Mouse (Mus musculus) heart, embryonic 14.5 days (tissue): Measurements from ENCODE around the gene Lrrk2. TPM values are rescaled to one million over a fixed set of nuclear protein-coding genes. Genes with fewer than 3 reads are reported as not detected.

Source experiments
- ATAC-seq: fragments of 200-750 bp; cut with Nextera tagmentation; 2 replicates; pipeline ENCODE4 v1.8.0; 2017; ENCODE audit warnings: low read depth, moderate TSS enrichment; ENCODE audit not compliant: insufficient number of reproducible peaks, insufficient read depth, low FRiP score
- H3K27ac ChIP-seq, 2 experiments: fragments of 200-500 bp in 1 of 2; fragments of 300-500 bp in 1 of 2; sonication (generic) in 1 of 2; replicated peaks in 1 of 2; 2 replicates each; pipeline ENCODE4 v1.5.1; 2012 to 2014; ENCODE audit warnings: low read depth in 2 of 2, low read length in 2 of 2, control low read depth in 1 of 2, mild to moderate bottlenecking in 1 of 2, mixed read lengths in 1 of 2; ENCODE audit not compliant: control insufficient read depth in 1 of 2, insufficient read depth in 1 of 2
- H3K27me3 ChIP-seq: fragments of 300-500 bp; sonication (generic); 2 replicates; pipeline ENCODE4 v1.6.1; 2014; ENCODE audit warnings: mild to moderate bottlenecking, low read length, control low read depth; ENCODE audit not compliant: control insufficient read depth, insufficient read depth
- H3K36me3 ChIP-seq: fragments of 300-500 bp; sonication (generic); 2 replicates; pipeline ENCODE4 v1.6.1; 2014; ENCODE audit warnings: mild to moderate bottlenecking, control low read depth, low read length, mixed read lengths; ENCODE audit not compliant: control insufficient read depth, insufficient read depth
- H3K4me1 ChIP-seq, 2 experiments: fragments of 200-500 bp in 1 of 2; fragments of 300-500 bp in 1 of 2; sonication (generic) in 1 of 2; 2 replicates each; pipeline ENCODE4 v1.6.1; 2012 to 2014; ENCODE audit warnings: low read length in 2 of 2, control low read depth in 1 of 2, mixed read lengths in 1 of 2; ENCODE audit not compliant: control insufficient read depth in 2 of 2, insufficient read depth in 2 of 2
- H3K4me2 ChIP-seq: fragments of 300-500 bp; sonication (generic); 2 replicates; pipeline ENCODE4 v1.6.1; 2014; ENCODE audit warnings: mild to moderate bottlenecking, low read length
- H3K4me3 ChIP-seq, 2 experiments: fragments of 200-500 bp in 1 of 2; fragments of 300-500 bp in 1 of 2; sonication (generic) in 1 of 2; 2 replicates each; pipeline ENCODE4 v1.5.1; 2012 to 2014; ENCODE audit warnings: low read length in 2 of 2, mild to moderate bottlenecking in 2 of 2, control low read depth in 1 of 2, low read depth in 1 of 2, moderate library complexity in 1 of 2; ENCODE audit not compliant: control insufficient read depth in 1 of 2, insufficient read depth in 1 of 2
- H3K9ac ChIP-seq: fragments of 300-500 bp; sonication (generic); 2 replicates; pipeline ENCODE4 v1.6.1; 2014; ENCODE audit warnings: mild to moderate bottlenecking, low read length
- H3K9me3 ChIP-seq: fragments of 300-500 bp; sonication (generic); 2 replicates; pipeline ENCODE4 v1.6.1; 2016; ENCODE audit warnings: low read length, control low read depth; ENCODE audit not compliant: control insufficient read depth
- WGBS: fragments of 180-500 bp; shearing (Covaris S2); extraction: QIAGEN DNeasy Blood & Tissue Kit; methylation state at CpG from one replicate; pipeline ENCODE4 v1.1.7; 2014; 5-methylcytosine and 5-hydroxymethylcytosine counted together
- polyA plus RNA-seq: library from polyadenylated mRNA; unstranded; fragments of >200 nt; fragmentation: Nextera tagmentation; extraction: Ambion mirVana; gene quantifications from 2 replicates; pipeline ENCODE4 v1.2.1, GENCODE M21; 2014

Lrrk2 gene
- polyA plus RNA-seq, 1 experiment from 2014 or later, result 6.6 TPM

DNA sequence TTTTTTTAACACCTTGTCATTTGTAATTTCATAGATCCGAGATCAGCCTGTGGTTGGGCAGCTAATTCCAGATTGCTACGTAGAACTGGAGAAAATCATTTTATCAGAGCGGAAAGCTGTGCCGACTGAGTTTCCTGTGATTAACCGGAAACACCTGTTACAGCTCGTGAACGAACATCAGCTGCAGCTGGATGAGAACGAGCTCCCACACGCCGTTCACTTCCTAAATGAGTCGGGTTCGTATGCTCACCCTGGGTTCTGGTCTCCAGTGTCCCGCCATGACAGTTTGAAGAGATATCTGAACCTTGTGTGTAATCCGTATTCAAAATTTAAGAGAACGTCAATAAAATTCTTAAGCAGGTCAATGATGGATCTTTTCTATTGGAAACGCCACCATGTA lies 82.8 kb downstream of the Lrrk2 start:
- no peaks in the 10 kb centered on the region for H3K27me3 ChIP-seq
- WGBS, result 82% methylated on average over 16 of the region's 16 CpGs
- H3K9ac ChIP-seq, result no peak overlapping the region
- H3K9me3 ChIP-seq, result no peaks in the 10 kb centered on the region
- H3K36me3 ChIP-seq, result peaks cover 16% of the 10 kb centered on the region
- no peak overlapping the region for H3K4me3 ChIP-seq
- no peak overlapping the region for H3K27ac ChIP-seq
- H3K4me1 ChIP-seq, result no peaks in the 10 kb centered on the region
- ATAC-seq, result no peak
- no peak overlapping the region for H3K4me2 ChIP-seq

DNA sequence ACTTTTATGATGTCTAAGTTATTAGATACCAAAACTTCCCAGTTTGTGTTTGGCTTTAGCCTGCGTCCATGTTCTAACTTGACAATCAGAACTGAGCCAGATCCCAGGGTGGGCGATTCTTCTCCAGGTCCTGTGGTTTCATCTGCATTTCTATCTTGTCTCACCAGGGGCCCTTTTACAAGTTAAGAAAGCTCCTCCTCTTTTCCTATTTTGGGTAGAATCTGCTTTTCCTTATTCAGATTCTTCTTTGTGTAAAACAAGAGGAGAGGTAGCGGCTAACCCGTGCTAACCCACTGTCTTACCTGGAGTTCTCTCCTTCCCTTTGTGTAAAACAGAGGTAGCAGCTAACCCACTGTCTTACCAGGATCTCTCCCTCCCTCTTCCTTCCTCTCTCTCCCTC lies 99.1 kb downstream of the Lrrk2 start:
- peaks cover 3 to 4% of the 10 kb centered on the region in 2 experiments; a peak in 2 of 4 replicates for H3K4me1 ChIP-seq
- H3K27me3 ChIP-seq, result no peaks in the 10 kb centered on the region
- 44% methylated on average over 4 of the region's 4 CpGs for whole genome bisulfite sequencing
- H3K9me3 ChIP-seq, result no peaks in the 10 kb centered on the region
- no peak overlapping the region for H3K27ac ChIP-seq
- no peaks in the 10 kb centered on the region for H3K36me3 ChIP-seq
- H3K4me2 ChIP-seq, result no peak overlapping the region
- ATAC-seq, result no peak
- no peak overlapping the region for H3K9ac ChIP-seq
- H3K4me3 ChIP-seq, result no peak overlapping the region

DNA sequence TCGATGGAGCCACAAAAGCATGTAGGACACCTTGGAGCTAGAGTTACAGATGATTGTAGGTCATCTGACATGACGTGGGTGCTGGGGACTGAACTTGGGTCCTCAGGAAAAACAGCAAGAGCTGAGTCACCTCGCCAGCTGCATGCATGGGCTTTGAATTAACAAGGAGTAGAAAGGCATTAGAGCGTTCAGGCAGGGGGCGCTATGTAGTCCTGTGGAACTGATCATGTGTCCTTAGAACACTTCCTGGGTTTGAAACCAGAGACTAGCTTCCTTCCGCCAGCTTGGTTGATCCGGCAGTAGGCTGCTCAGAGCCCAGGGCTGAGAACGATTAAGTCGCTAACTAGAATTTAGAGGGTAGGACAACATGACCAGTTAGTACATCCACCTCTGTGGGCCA lies 106.2 kb downstream of the Lrrk2 start:
- Histone ChIP-seq H3K4me3 (no peak overlapping the region), H3K27me3 (no peaks in the 10 kb centered on the region), H3K9ac (no peak overlapping the region), H3K36me3 (peaks cover 3% of the 10 kb centered on the region; the same call in 1 of the 2 replicates), H3K27ac (no peak overlapping the region), H3K9me3 (no peaks in the 10 kb centered on the region), H3K4me2 (no peak overlapping the region), H3K4me1 (no peaks in the 10 kb centered on the region)
- ATAC-seq, result no peak
- WGBS, result 89% methylated on average over 9 of the region's 9 CpGs

GRCm38 (mm10) chr15:91781172-91781571 lies 108.2 kb downstream of the Lrrk2 start:
- Histone ChIP-seq H3K4me3 (no peak overlapping the region), H3K9ac (no peak overlapping the region), H3K27me3 (no peaks in the 10 kb centered on the region), H3K4me2 (no peak overlapping the region), H3K27ac (no peak overlapping the region), H3K9me3 (no peaks in the 10 kb centered on the region), H3K36me3 (peaks cover 3% of the 10 kb centered on the region; the same call in 1 of the 2 replicates), H3K4me1 (no peaks in the 10 kb centered on the region)
- no peak for ATAC-seq
- 22% methylated on average over 6 of the region's 6 CpGs for WGBS

- Histone ChIP-seq H3K27ac (no peak overlapping the region), H3K4me3 (no peak overlapping the region), H3K36me3 (0 out of 2 replicates have a peak, but pooled peaks cover 3% of the 10 kb centered on the region), H3K27me3 (no peaks in the 10 kb centered on the region), H3K9me3 (no peaks in the 10 kb centered on the region), H3K4me1 (peaks cover 0 to 6% of the 10 kb centered on the region in 2 experiments; a peak in 1 of 4 replicates), H3K4me2 (no peak overlapping the region), H3K9ac (no peak overlapping the region)
- ATAC-seq, result no peak
- WGBS, result 84% methylated on average over 11 of the region's 11 CpGs
These were observed 115.4 kb downstream of the Lrrk2 start for GRCm38 (mm10) chr15:91788338-91788737.

GRCm38 (mm10) chr15:91806463-91806862 lies 133.5 kb downstream of the Lrrk2 start:
- Histone ChIP-seq H3K36me3 (peaks cover 12% of the 10 kb centered on the region), H3K9ac (no peak overlapping the region), H3K27ac (no peak overlapping the region), H3K27me3 (no peaks in the 10 kb centered on the region), H3K4me2 (no peak overlapping the region), H3K4me3 (no peak overlapping the region), H3K9me3 (no peaks in the 10 kb centered on the region), H3K4me1 (no peaks in the 10 kb centered on the region)
- 68% methylated on average over 4 of the region's 4 CpGs for WGBS
- no peak for ATAC-seq

DNA sequence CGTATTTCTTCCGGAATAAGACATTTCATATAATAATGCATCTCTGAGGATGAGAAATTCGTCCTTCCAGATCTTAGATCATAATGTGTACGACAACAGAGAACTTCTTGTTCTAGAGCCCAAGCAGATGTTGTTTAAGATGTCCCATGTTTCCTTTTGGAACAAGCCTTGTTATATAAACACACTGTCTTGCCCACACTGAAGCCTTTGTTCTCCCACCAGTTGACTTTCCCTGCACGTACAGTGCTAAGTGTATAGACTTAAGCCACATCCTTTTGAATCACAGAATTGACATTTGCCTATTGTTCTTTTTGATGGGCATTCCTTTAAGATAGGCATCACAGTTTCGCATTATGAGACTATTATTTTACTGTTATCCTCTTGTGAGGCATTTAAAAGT lies 162.3 kb downstream of the Lrrk2 start:
- H3K27ac ChIP-seq, result no peak overlapping the region
- no peak overlapping the region for H3K9ac ChIP-seq
- no peaks in the 10 kb centered on the region for H3K9me3 ChIP-seq
- ATAC-seq, result no peak
- H3K4me3 ChIP-seq, result no peak overlapping the region
- H3K36me3 ChIP-seq, result no peaks in the 10 kb centered on the region
- no peak overlapping the region for H3K4me2 ChIP-seq
- 73% methylated on average over 6 of the region's 6 CpGs for WGBS
- no peaks in the 10 kb centered on the region for H3K27me3 ChIP-seq
- H3K4me1 ChIP-seq, result no peaks in the 10 kb centered on the region

DNA sequence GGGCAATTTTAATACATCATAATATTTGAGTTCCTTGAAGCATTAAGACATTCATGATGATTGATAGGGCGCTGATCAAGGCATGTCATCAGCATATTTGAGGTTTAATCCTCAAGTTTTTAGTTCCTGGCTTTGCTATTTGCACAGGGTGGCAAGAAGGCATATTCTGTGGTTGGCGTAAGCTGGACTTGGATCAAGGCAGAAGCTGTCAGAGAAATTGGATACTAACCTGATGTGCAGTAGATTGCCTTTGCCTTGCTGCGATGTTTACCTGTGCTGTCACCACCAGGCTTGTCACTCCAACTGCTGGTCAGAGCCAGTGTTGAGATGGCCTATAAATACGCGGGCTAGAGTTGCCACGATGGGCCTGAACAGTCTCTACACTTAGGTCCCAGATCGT lies 165.0 kb downstream of the Lrrk2 start, which contains the start of gene Smgc:
Smgc (plus strand) TSS at position 301 of the 400 bp plus-strand sequence.
- Histone ChIP-seq H3K4me1 (no peaks in the 10 kb centered on the region), H3K27ac (no peak within 1 kb of the TSS), H3K9ac (no peak within 1 kb of the TSS), H3K4me2 (no peak within 1 kb of the TSS), H3K36me3 (no peaks in the 10 kb centered on the region), H3K4me3 (no peak within 1 kb of the TSS), H3K9me3 (no peaks in the 10 kb centered on the region), H3K27me3 (no peaks in the 10 kb centered on the region)
- no peak for ATAC-seq
- 80% methylated on average over 7 of the region's 7 CpGs for WGBS
